Mouse (Mus musculus): ENCODE measurements around the gene Tspan31.

GRCm38 (mm10) chr10:127033301-127033741, 36.7 kb downstream of the Tspan31 start:
- TF ChIP-seq CTCF (IDR thresholded peaks at IDR 0.05; ENCODE audit: borderline replicate concordance, insufficient read depth, low read length): no peak
- TF ChIP-seq POLR2A (IDR thresholded peaks at IDR 0.05; ENCODE audit: low read depth, low read length): no peak

All from embryonic fibroblast, embryonic 13.5 days (primary cell).